Mouse (Mus musculus) brain, embryonic 14.5 days (tissue): Measurements from ENCODE around the gene Hephl1.

Experiments
- CTCF ChIP-seq: fragments of 200-500 bp; IDR thresholded peaks from 2 replicates; pipeline ENCODE4 v1.5.1; 2012; ENCODE audit warnings: inconsistent platforms, mild to moderate bottlenecking, moderate library complexity, borderline replicate concordance; ENCODE audit not compliant: insufficient read depth, insufficient read length; ENCODE audit errors: extremely low read depth
- POLR2A ChIP-seq: fragments of 200-500 bp; IDR thresholded peaks from 2 replicates; pipeline ENCODE4 v1.6.1; 2012; ENCODE audit warnings: mild to moderate bottlenecking, inconsistent platforms, borderline replicate concordance; ENCODE audit not compliant: poor library complexity, insufficient read depth, insufficient read length, severe bottlenecking; ENCODE audit errors: extremely low read depth

DNA sequence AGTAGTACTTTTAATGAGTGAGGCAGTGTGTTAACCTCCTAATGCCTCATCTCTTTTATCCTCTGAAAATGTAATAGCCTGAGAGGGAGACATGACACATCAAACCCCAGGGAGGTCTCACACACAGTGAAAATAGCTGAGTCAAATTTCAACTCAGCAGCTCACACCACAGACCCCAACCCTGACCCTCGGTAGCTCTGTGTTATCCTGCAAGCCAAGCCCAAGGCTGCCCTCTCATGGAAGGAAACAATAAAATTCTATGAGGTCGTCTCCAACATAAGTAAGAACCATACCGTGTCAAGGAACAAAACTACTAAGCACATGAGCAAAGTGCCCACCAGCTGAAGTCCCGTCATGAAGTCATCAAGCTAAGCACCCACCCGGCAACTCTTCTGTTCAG, 8.3 kb upstream of the Hephl1 start:
- TF ChIP-seq CTCF (no peak), POLR2A (no peak)
